Mouse (Mus musculus) kidney, adult 2 months (tissue): ENCODE results near the gene Dtx1.

Experiments
- CTCF ChIP-seq: fragments of 200-500 bp; conservative IDR thresholded peaks from 2 replicates; pipeline ENCODE4 v1.5.1; 2011; ENCODE audit warnings: low read depth, mild to moderate bottlenecking, control low read depth, low read length, moderate library complexity, mixed read lengths; ENCODE audit not compliant: insufficient read depth, insufficient read length
- POLR2A ChIP-seq: fragments of 200-500 bp; IDR thresholded peaks from one replicate; pipeline ENCODE4 v1.6.1; 2011; ENCODE audit warnings: low read depth, low read length, control low read depth

DNA sequence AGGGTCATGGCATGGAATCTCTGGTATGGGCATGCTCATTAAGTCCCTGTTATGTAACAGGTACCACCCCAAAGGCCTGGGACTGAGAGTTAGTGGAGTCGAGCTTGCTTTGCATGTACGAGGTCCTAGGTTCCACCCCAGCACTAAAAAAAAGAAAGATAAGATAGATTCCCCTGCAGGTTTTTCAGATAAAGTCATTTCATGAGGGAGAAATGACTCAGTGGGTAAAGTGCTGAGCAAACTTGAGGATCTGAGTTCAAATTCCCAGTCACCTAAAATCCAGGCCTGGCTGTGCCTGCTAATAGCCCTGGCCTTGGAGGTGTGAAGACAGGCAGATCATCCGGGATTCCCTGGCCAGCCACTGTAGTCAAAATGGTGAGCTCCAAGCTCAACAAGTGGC, 39.9 kb downstream of the Dtx1 start:
- TF ChIP-seq CTCF (no peak), POLR2A (no peak)
